Comparison of ENCODE assay signal across 8 mouse cellular contexts in the genomic region with DNA sequence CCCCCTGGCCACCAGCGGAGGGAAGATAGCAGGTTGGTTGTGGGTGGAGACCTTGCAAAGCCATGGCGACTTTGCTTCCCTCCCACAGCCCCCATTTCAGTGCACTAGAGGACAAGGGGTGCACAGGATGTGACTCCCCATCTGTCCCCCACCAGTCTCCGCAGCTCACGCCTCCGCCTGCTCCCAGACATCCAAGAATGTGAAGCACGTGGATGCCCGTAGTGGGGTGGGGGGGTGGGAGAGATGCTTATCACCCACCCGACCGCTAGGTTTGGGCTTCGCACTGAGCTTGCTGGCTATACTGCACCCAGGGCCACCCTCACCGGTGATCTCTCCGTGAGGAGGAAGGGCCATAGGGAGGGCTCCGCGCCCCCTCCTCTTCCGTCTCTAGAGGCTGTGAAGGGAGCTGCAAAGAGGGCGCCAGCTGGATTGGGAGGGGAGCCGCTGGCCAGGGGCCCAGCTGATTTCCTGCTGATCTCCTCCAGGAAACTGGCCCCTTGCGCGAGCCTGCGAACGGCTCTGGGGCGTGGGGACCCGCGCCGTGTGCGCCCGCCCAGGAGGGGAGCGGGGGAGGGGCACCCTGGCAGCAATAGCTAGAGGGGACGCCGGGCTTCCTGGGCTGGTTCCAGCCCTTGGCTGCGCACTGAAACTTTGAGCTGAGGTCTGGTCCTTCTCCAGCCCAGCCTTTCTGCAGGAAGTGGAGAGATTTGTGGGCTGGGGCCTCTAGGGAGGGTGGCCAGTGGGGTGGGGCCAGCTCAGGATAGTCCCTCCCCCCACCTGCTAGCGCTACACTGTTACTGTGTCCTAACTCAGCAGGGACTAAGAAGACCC. TPM values are rescaled to one million over a fixed set of nuclear protein-coding genes. Genes with fewer than 3 reads are reported as not detected.
DNase-seq lines count a peak whose midpoint lies in the region; ATAC-seq and TF ChIP-seq lines count a peak whose summit lies in the region.

No protein-coding gene starts in this region.

- peak overlapping the region; percentile 45 for H3K4me3 ChIP-seq in left cerebral cortex, adult 2 months
- H3K4me3 ChIP-seq in hindbrain, embryonic 16.5 days (ENCODE audit: low read length): peak overlapping the region; percentile 65
- peak overlapping the region; percentile 70 for H3K4me3 ChIP-seq in liver, embryonic 12.5 days

- peak; percentile 58 for ATAC-seq in hindbrain, embryonic 16.5 days
- peak; percentile 24 for ATAC-seq in liver, embryonic 12.5 days

- under 1% methylated on average over 32 of the region's 32 CpGs for WGBS in hindbrain, embryonic 16.5 days
- under 1% methylated on average over 32 of the region's 32 CpGs for WGBS in liver, embryonic 12.5 days (ENCODE audit: insufficient replicate concordance)

- intact Hi-C loops in left cerebral cortex, adult 2 months (cut with DNase I): loop anchor here (1.0 kb wide), 1 partner anchor 23 kb away; no protein-coding TSS in a partner anchor

- H3K9me3 ChIP-seq in hindbrain, embryonic 16.5 days (ENCODE audit: control insufficient read depth, low read length): no peaks in the 10 kb centered on the region
- no peaks in the 10 kb centered on the region for H3K9me3 ChIP-seq in liver, embryonic 12.5 days (replicated peaks)

- no peaks in the 10 kb centered on the region for H3K27me3 ChIP-seq in hindbrain, embryonic 16.5 days (replicated peaks; ENCODE audit: control insufficient read depth, insufficient read depth, low read length)
- peaks cover 85% of the 10 kb centered on the region for H3K27me3 ChIP-seq in liver, embryonic 12.5 days (replicated peaks)

- DNase-seq in left cerebral cortex, adult 2 months (ENCODE audit: extremely low spot score in 1 of 2, low spot score in 2 of 2): peak in 1 of 2 experiments; percentile 58
- DNase-seq in left cerebral cortex, adult 11 months (ENCODE audit: low spot score): no peak
- peak; percentile 23 to 45 for DNase-seq in cerebellum, adult 18-20 months
- DNase-seq in gastrocnemius, postnatal 10 days: peak; percentile 85
- peak; percentile 73 for DNase-seq in naive thymus-derived CD4-positive, alpha-beta T cell, adult 2 months (ENCODE audit: low read depth)
- peak; percentile 75 to 79 for DNase-seq in thymus, postnatal 10 days (ENCODE audit: low spot score in 2 of 2)

- H3K27ac ChIP-seq in left cerebral cortex, adult 2 months: peak overlapping the region; percentile 53
- peak overlapping the region; percentile 71 for H3K27ac ChIP-seq in hindbrain, embryonic 16.5 days (ENCODE audit: low read depth, low read length)
- H3K27ac ChIP-seq in liver, embryonic 12.5 days: peak overlapping the region; percentile 70

- H3K36me3 ChIP-seq in hindbrain, embryonic 16.5 days (ENCODE audit: control insufficient read depth, insufficient read depth, low read length): no peaks in the 10 kb centered on the region
- peaks cover 14% of the 10 kb centered on the region for H3K36me3 ChIP-seq in liver, embryonic 12.5 days

- H3K4me1 ChIP-seq in hindbrain, embryonic 16.5 days (ENCODE audit: control insufficient read depth, insufficient read depth, low read depth, low read length): peaks cover 88% of the 10 kb centered on the region
- H3K4me1 ChIP-seq in liver, embryonic 12.5 days: peaks cover 92% of the 10 kb centered on the region

- peak overlapping the region; percentile 99 for H3K4me2 ChIP-seq in hindbrain, embryonic 16.5 days (ENCODE audit: low read length)
- H3K4me2 ChIP-seq in liver, embryonic 12.5 days: peak overlapping the region; percentile 100

- TF ChIP-seq CTCF in left cerebral cortex, adult 2 months (IDR thresholded peaks at IDR 0.05): peak; percentile 19

- peak overlapping the region; percentile 47 for H3K9ac ChIP-seq in hindbrain, embryonic 16.5 days (ENCODE audit: low read depth, low read length)
- H3K9ac ChIP-seq in liver, embryonic 12.5 days: 0 out of 2 replicates have a peak overlapping the region, but pooled peaks have one; percentile 6

RNA-seq across cellular contexts. Expression of a gene that starts 19.4 kb away (rescaled TPM):
- 1 to 10 TPM; 1.4 to 3.2 TPM for total RNA-seq in left cerebral cortex, adult 2 months (2021)
- not detected for total RNA-seq in gastrocnemius, postnatal 10 days (2021)
- polyA plus RNA-seq in hindbrain, embryonic 16.5 days (2015; fragmentation: Nextera tagmentation; extraction: Ambion mirVana): 2.0 and 3.0 TPM in 2 replicates
- polyA plus RNA-seq in liver, embryonic 12.5 days (2016; fragmentation: Nextera tagmentation; extraction: Ambion mirVana): not detected in 2 replicates

RNA-seq across cellular contexts. Expression of a gene that starts 35.8 kb away (rescaled TPM):
- 10 to 100 TPM; 14.0 to 18.7 TPM for total RNA-seq in left cerebral cortex, adult 2 months (2021)
- 10 to 100 TPM; 22.6 to 31.5 TPM for total RNA-seq in gastrocnemius, postnatal 10 days (2021)
- 12.1 and 16.7 TPM in 2 replicates for polyA plus RNA-seq in hindbrain, embryonic 16.5 days (2015; fragmentation: Nextera tagmentation; extraction: Ambion mirVana)
- polyA plus RNA-seq in liver, embryonic 12.5 days (2016; fragmentation: Nextera tagmentation; extraction: Ambion mirVana): 6.8 and 7.1 TPM in 2 replicates

RNA-seq across cellular contexts. Expression of a gene that starts 55.8 kb away (rescaled TPM):
- total RNA-seq in left cerebral cortex, adult 2 months (2021): under 1 TPM; 0.35 to 0.36 TPM
- total RNA-seq in gastrocnemius, postnatal 10 days (2021): 1 to 10 TPM; 2.3 to 3.5 TPM
- 4.6 and 6.3 TPM in 2 replicates for polyA plus RNA-seq in hindbrain, embryonic 16.5 days (2015; fragmentation: Nextera tagmentation; extraction: Ambion mirVana)
- polyA plus RNA-seq in liver, embryonic 12.5 days (2016; fragmentation: Nextera tagmentation; extraction: Ambion mirVana): 86.5 and 89.9 TPM in 2 replicates
